Mouse (Mus musculus): Measurements from ENCODE around the gene Ube2d3.

The Ube2d3 gene

GRCm38 (mm10) chr3:135437758-135438495 lies at the start of gene Ube2d3:
Ube2d3 (plus strand) TSS chr3:135438149.
- peak; percentile 99 for DNase-seq (ENCODE audit: low spot score)

GRCm38 (mm10) chr3:135393186-135393585 lies 44.8 kb upstream of the Ube2d3 start:
- DNase-seq (ENCODE audit: low spot score): no peak

- no peak for DNase-seq (ENCODE audit: low spot score)
These were observed 42.9 kb upstream of the Ube2d3 start for GRCm38 (mm10) chr3:135395085-135395484.

GRCm38 (mm10) chr3:135396081-135396480 lies 41.9 kb upstream of the Ube2d3 start:
- no peak for DNase-seq (ENCODE audit: low spot score)

- no peak for DNase-seq (ENCODE audit: low spot score)
These were observed 40.8 kb upstream of the Ube2d3 start for GRCm38 (mm10) chr3:135397112-135397511.

- DNase-seq (ENCODE audit: low spot score): peak; percentile 94
These were observed 35.7 kb upstream of the Ube2d3 start for GRCm38 (mm10) chr3:135402201-135402658.

- DNase-seq (ENCODE audit: low spot score): no peak
These were observed 34.7 kb upstream of the Ube2d3 start for GRCm38 (mm10) chr3:135403211-135403610.

- DNase-seq (ENCODE audit: low spot score): no peak
These were observed 34.1 kb upstream of the Ube2d3 start for GRCm38 (mm10) chr3:135403856-135404255.

GRCm38 (mm10) chr3:135404599-135404998 lies 33.4 kb upstream of the Ube2d3 start:
- DNase-seq (ENCODE audit: low spot score): no peak

GRCm38 (mm10) chr3:135407351-135407750 lies 30.6 kb upstream of the Ube2d3 start:
- DNase-seq (ENCODE audit: low spot score): no peak

GRCm38 (mm10) chr3:135409219-135409618 lies 28.7 kb upstream of the Ube2d3 start:
- no peak for DNase-seq (ENCODE audit: low spot score)

- no peak for DNase-seq (ENCODE audit: low spot score)
These were observed 26.9 kb upstream of the Ube2d3 start for GRCm38 (mm10) chr3:135411056-135411455.

- DNase-seq (ENCODE audit: low spot score): no peak
These were observed 26.1 kb upstream of the Ube2d3 start for GRCm38 (mm10) chr3:135411824-135412223.

- DNase-seq (ENCODE audit: low spot score): no peak
These were observed 20.7 kb upstream of the Ube2d3 start for GRCm38 (mm10) chr3:135417245-135417644.

GRCm38 (mm10) chr3:135417799-135418198 lies 20.1 kb upstream of the Ube2d3 start:
- DNase-seq (ENCODE audit: low spot score): no peak

- no peak for DNase-seq (ENCODE audit: low spot score)
These were observed 17.2 kb upstream of the Ube2d3 start for GRCm38 (mm10) chr3:135420542-135421309.

GRCm38 (mm10) chr3:135421310-135421594 lies 16.7 kb upstream of the Ube2d3 start:
- DNase-seq (ENCODE audit: low spot score): no peak

GRCm38 (mm10) chr3:135422232-135422855 lies 15.6 kb upstream of the Ube2d3 start:
- no peak for DNase-seq (ENCODE audit: low spot score)

- DNase-seq (ENCODE audit: low spot score): peak; percentile 91
These were observed 14.9 kb upstream of the Ube2d3 start for GRCm38 (mm10) chr3:135422856-135423607.

GRCm38 (mm10) chr3:135423608-135424212 lies 14.2 kb upstream of the Ube2d3 start, which contains the start of gene Cisd2:
Cisd2 (minus strand) TSS chr3:135423925.
- no peak for DNase-seq (ENCODE audit: low spot score)

- no peak for DNase-seq (ENCODE audit: low spot score)
These were observed 890 bp upstream of the Ube2d3 start for GRCm38 (mm10) chr3:135436901-135437616.

Measured in testis, postnatal 10 days (tissue).